Mouse (Mus musculus) spleen, adult 10 weeks (tissue): ENCODE measurements around the gene Olfr807. TPM values are rescaled to one million over a fixed set of nuclear protein-coding genes. Genes with fewer than 3 reads are reported as not detected.

Experiments
- polyA plus RNA-seq: library from polyadenylated mRNA; stranded (reverse); fragments of 350-450 nt; fragmentation: Illumina TruSeq; extraction: RNeasy Lipid Tissue Mini Kit (QIAGEN cat#74804); gene quantifications from one replicate; pipeline ENCODE4 v1.2.3, GENCODE M21; 2015; ENCODE audit warnings: low replicate concordance; ENCODE audit not compliant: insufficient read depth

Olfr807 gene
- not detected for polyA plus RNA-seq

DNA sequence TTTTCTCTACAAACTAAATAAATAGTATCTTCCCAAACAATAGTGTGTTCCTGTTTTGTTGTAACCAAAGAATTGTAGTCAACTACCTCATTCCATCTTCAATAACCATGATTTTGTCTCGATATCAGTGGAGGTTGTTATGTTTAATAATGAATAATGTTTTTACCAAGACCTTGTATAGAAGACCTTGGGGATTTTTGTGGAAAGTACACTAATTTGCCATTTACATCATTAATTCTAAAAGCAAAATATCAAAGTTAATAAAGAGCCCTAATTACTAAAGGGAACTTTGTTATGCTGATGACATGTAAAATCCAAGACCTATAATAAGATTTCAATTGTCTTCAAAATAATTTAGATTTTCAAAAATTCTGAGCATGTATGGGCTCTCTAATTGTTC, at the start of gene Olfr807:
Olfr807 (minus strand) TSS at position 101 of the 400 bp plus-strand sequence.

DNA sequence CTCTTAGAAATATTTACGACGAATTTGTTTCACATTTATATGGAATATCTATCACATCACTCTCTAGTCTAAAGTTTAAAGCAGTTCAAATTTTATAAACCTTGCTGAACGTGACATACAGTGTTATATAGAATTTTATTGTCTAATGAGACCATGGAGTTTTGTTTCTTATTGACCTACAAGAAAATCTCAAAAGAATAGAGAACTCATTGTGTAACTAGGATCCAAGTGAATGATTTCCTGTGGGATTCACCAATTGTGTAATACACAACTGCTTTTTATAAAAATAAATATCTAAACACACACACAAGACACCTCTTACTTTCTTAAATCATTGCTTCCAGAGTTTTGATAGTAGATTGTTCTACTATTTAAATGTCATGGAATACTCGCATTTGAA, 46.7 kb upstream of the Olfr807 start, which contains the start of gene Olfr811:
Olfr811 (minus strand) TSS at position 101 of the 400 bp plus-strand sequence.

DNA sequence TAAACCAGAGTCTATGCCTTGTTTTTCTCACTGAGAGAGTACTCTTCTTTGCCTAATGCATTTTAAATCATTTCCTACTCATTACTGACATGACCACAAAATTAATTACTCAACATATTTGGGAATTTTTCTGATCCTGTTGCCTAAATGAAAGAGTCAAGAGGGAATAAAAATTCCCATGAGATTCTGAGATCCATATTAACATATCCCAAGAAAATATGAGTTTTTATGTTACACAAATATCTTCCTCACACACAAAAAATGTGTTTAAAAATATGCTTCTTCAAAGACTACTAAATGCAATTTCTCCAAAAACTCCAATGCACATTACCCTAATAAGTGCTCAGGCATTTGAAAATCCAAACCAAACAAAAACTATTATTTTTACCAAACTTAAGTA, 37.2 kb upstream of the Olfr807 start, which contains the start of gene Olfr810:
Olfr810 (minus strand) TSS at position 101 of the 400 bp plus-strand sequence.

DNA sequence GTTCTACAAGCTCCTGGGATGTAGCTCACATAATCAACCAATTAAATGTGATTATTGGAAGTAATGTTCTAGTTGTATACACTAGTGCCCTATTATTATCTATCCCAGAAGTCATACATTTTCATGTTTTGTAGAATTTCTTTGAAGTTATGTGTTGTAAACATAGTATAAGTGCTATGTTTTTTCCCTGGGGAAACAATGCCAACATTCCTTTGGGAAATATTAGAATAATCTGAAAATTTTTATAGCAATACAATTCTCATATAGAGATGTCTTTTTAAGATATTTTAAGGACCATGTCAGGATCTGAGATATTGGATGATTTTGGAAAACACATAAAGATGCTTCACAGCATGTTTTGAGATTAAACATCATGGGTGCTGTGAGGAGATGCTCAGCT, 16.7 kb upstream of the Olfr807 start, which contains the start of gene Olfr809:
Olfr809 (plus strand) TSS at position 301 of the 400 bp plus-strand sequence.

DNA sequence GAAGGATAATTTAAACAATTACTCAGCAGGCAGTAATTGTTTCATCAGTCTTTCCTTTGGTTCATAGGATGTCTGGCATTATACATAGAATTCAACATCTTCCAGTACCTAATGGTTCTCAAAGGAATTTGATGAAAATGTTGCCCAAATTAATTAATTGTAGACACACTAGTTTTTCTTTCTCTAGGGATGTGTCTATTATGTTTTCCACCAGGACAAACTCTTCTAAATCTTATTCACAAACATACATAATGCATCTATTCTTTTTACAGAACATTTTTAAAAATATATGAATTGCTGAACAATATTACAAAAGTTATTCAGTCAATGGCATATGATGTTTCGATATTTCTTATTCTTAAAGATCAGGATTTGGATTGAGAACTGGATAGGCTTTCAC, 7.6 kb upstream of the Olfr807 start, which contains the start of gene Olfr808:
Olfr808 (plus strand) TSS at position 301 of the 400 bp plus-strand sequence.

DNA sequence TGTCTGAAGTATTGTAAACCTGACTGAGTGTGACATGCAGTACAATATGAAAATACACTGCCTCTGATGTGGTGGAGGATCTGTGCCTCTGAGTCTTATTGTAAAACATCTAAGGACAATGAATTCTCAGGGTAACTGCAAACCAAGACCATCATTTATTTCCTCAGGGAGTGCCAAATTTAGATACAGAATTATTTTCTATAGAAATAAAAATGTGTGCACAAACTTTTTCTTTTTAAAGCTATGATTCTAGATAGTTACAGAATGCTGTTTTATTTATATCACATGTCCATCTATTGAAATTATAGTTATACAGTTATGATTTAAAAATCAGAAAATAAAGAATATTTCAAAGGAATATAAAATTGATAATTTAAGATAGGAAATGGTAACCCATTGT, 15.8 kb downstream of the Olfr807 start, which contains the start of gene Olfr806:
Olfr806 (minus strand) TSS at position 101 of the 400 bp plus-strand sequence.

DNA sequence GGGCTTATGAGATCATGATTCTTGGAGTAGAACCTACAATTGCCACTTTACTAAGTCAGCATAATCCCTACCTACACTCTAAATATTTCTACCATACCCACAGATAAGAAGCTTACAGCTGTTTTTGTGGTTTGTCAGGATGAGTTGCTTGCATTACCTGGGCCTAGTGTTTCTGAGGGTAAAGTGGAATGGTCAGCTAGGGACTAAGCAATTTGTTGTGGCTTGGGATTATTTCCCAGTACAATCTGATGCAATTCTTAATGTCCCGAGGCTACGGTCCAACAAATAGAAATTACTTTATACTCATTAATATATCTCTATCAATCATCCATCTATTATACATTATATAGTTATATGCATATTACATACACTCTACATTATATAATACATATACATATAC, 28.3 kb downstream of the Olfr807 start, which contains the start of gene Olfr805:
Olfr805 (minus strand) TSS at position 101 of the 400 bp plus-strand sequence.

Other genes with a start within 250 kb of the Olfr807 start
- gene Olfr791, start 236.0 kb downstream of the Olfr807 start, polyA plus RNA-seq, result not detected
- not detected for gene Olfr792, start 218.6 kb downstream of the Olfr807 start, polyA plus RNA-seq
- not detected for gene Olfr794, start 190.1 kb downstream of the Olfr807 start, polyA plus RNA-seq
- gene Olfr796, start 145.2 kb downstream of the Olfr807 start, polyA plus RNA-seq, result not detected
- gene Olfr798, start 129.9 kb downstream of the Olfr807 start, polyA plus RNA-seq, result not detected
- not detected for gene Olfr799, start 120.3 kb downstream of the Olfr807 start, polyA plus RNA-seq
- gene Olfr800, start 100.1 kb downstream of the Olfr807 start, polyA plus RNA-seq, result not detected
- not detected for gene Olfr801, start 83.9 kb downstream of the Olfr807 start, polyA plus RNA-seq
- gene Olfr802, start 69.6 kb downstream of the Olfr807 start, polyA plus RNA-seq, result not detected
- not detected for gene Olfr803, start 63.5 kb downstream of the Olfr807 start, polyA plus RNA-seq
- gene Olfr804, start 54.6 kb downstream of the Olfr807 start, polyA plus RNA-seq, result not detected
- not detected for gene Olfr805, start 28.4 kb downstream of the Olfr807 start, polyA plus RNA-seq
- gene Olfr806, start 15.9 kb downstream of the Olfr807 start, polyA plus RNA-seq, result not detected
- gene Olfr808, start 7.7 kb upstream of the Olfr807 start, polyA plus RNA-seq, result not detected
- not detected for gene Olfr809, start 16.8 kb upstream of the Olfr807 start, polyA plus RNA-seq
- gene Olfr810, start 37.1 kb upstream of the Olfr807 start, polyA plus RNA-seq, result not detected
- not detected for gene Olfr811, start 46.6 kb upstream of the Olfr807 start, polyA plus RNA-seq
- not detected for gene Olfr812, start 88.3 kb upstream of the Olfr807 start, polyA plus RNA-seq
- gene Olfr813, start 97.6 kb upstream of the Olfr807 start, polyA plus RNA-seq, result not detected
- not detected for gene Olfr814, start 122.1 kb upstream of the Olfr807 start, polyA plus RNA-seq
- gene Olfr815, start 148.1 kb upstream of the Olfr807 start, polyA plus RNA-seq, result not detected
- not detected for gene Olfr816, start 157.8 kb upstream of the Olfr807 start, polyA plus RNA-seq
- gene Olfr818, start 191.3 kb upstream of the Olfr807 start, polyA plus RNA-seq, result not detected
- not detected for gene Olfr819, start 209.5 kb upstream of the Olfr807 start, polyA plus RNA-seq
- not detected for gene Olfr247, start 218.3 kb upstream of the Olfr807 start, polyA plus RNA-seq
- gene Gm10310, start 227.3 kb upstream of the Olfr807 start, polyA plus RNA-seq, result not detected